Mouse (Mus musculus): ENCODE results near the gene Spi1. TPM values are rescaled to one million over a fixed set of nuclear protein-coding genes. Genes with fewer than 3 reads are reported as not detected.

The Spi1 gene
- polyA plus RNA-seq, 1 experiment from 2014 or later: 13.5 TPM

- no peak overlapping the region for H3K27ac ChIP-seq
- H3K36me3 ChIP-seq: 0 out of 2 replicates have a peak, but pooled peaks cover 16% of the 10 kb centered on the region
- no peaks in the 10 kb centered on the region for H3K9me3 ChIP-seq
- no peaks in the 10 kb centered on the region for H3K4me1 ChIP-seq
- H3K9ac ChIP-seq: no peak overlapping the region
- 73% methylated on average over 6 of the region's 6 CpGs for WGBS
- ATAC-seq (ENCODE audit: insufficient read depth, low FRiP score, low read depth): no peak
- H3K27me3 ChIP-seq (replicated peaks): no peaks in the 10 kb centered on the region
- no peak overlapping the region for H3K4me2 ChIP-seq
- no peak overlapping the region for H3K4me3 ChIP-seq (replicated peaks)
Measured at GRCm38 (mm10) chr2:91160591-91160990, 78.4 kb downstream of the Spi1 start.

- H3K4me3 ChIP-seq (replicated peaks): no peak overlapping the region
- H3K9me3 ChIP-seq: no peaks in the 10 kb centered on the region
- no peak overlapping the region for H3K4me2 ChIP-seq
- 0 out of 2 replicates have a peak, but pooled peaks cover 12% of the 10 kb centered on the region for H3K36me3 ChIP-seq
- ATAC-seq (ENCODE audit: insufficient read depth, low FRiP score, low read depth): no peak
- H3K4me1 ChIP-seq: no peaks in the 10 kb centered on the region
- no peaks in the 10 kb centered on the region for H3K27me3 ChIP-seq (replicated peaks)
- H3K27ac ChIP-seq: no peak overlapping the region
- H3K9ac ChIP-seq: no peak overlapping the region
- whole genome bisulfite sequencing: 86% methylated on average over 4 of the region's 4 CpGs
Measured at GRCm38 (mm10) chr2:91162952-91163351, 80.8 kb downstream of the Spi1 start.

- Histone ChIP-seq H3K36me3 (0 out of 2 replicates have a peak, but pooled peaks cover 12% of the 10 kb centered on the region), H3K4me2 (no peak overlapping the region), H3K27me3 (replicated peaks) (no peaks in the 10 kb centered on the region), H3K27ac (no peak overlapping the region), H3K9me3 (no peaks in the 10 kb centered on the region), H3K9ac (no peak overlapping the region), H3K4me1 (no peaks in the 10 kb centered on the region), H3K4me3 (replicated peaks) (no peak overlapping the region)
- WGBS: 77% methylated on average over 5 of the region's 5 CpGs
- no peak for ATAC-seq (ENCODE audit: insufficient read depth, low FRiP score, low read depth)
Measured at GRCm38 (mm10) chr2:91163532-91163931, 81.3 kb downstream of the Spi1 start.

- 84% methylated on average over 6 of the region's 6 CpGs for WGBS
- Histone ChIP-seq H3K36me3 (peaks cover 12% of the 10 kb centered on the region; the same call in 1 of the 2 replicates), H3K27ac (no peak overlapping the region), H3K4me3 (replicated peaks) (no peak overlapping the region), H3K9me3 (no peaks in the 10 kb centered on the region), H3K9ac (no peak overlapping the region), H3K4me1 (no peaks in the 10 kb centered on the region), H3K27me3 (replicated peaks) (no peaks in the 10 kb centered on the region), H3K4me2 (no peak overlapping the region)
- ATAC-seq (ENCODE audit: insufficient read depth, low FRiP score, low read depth): no peak
Measured at GRCm38 (mm10) chr2:91164991-91165390, 82.8 kb downstream of the Spi1 start.

Other genes with a start within 250 kb of the Spi1 start
- 232 and 237 TPM in 2 replicates for gene Mtch2, start 235.2 kb upstream of the Spi1 start, polyA plus RNA-seq (2015; fragmentation: Nextera tagmentation; extraction: Ambion mirVana)
- gene C1qtnf4, start 196.5 kb upstream of the Spi1 start, polyA plus RNA-seq (2015; fragmentation: Nextera tagmentation; extraction: Ambion mirVana): 10.3 and 13.5 TPM in 2 replicates
- gene Kbtbd4, start 177.7 kb upstream of the Spi1 start, polyA plus RNA-seq (2015; fragmentation: Nextera tagmentation; extraction: Ambion mirVana): 27.4 and 29.3 TPM in 2 replicates
- 211 and 241 TPM in 2 replicates for gene Ndufs3, start 177.6 kb upstream of the Spi1 start, polyA plus RNA-seq (2015; fragmentation: Nextera tagmentation; extraction: Ambion mirVana)
- gene Celf1, start 142.0 kb upstream of the Spi1 start, polyA plus RNA-seq (2015; fragmentation: Nextera tagmentation; extraction: Ambion mirVana): 77.6 and 83.4 TPM in 2 replicates
- gene Rapsn, start 46.8 kb upstream of the Spi1 start, polyA plus RNA-seq (2015; fragmentation: Nextera tagmentation; extraction: Ambion mirVana): 2.0 and 4.5 TPM in 2 replicates
- 225 and 243 TPM in 2 replicates for gene Psmc3, start 28.4 kb upstream of the Spi1 start, polyA plus RNA-seq (2015; fragmentation: Nextera tagmentation; extraction: Ambion mirVana)
- gene Slc39a13, start 12.0 kb upstream of the Spi1 start, polyA plus RNA-seq (2015; fragmentation: Nextera tagmentation; extraction: Ambion mirVana): 42.8 and 45.5 TPM in 2 replicates
- gene Mybpc3, start 35.8 kb downstream of the Spi1 start, polyA plus RNA-seq (2015; fragmentation: Nextera tagmentation; extraction: Ambion mirVana): 0.50 and 0.67 TPM in 2 replicates
- 14.2 and 14.3 TPM in 2 replicates for gene Madd, start 101.4 kb downstream of the Spi1 start, polyA plus RNA-seq (2015; fragmentation: Nextera tagmentation; extraction: Ambion mirVana)
- 4.8 and 6.0 TPM in 2 replicates for gene Nr1h3, start 120.4 kb downstream of the Spi1 start, polyA plus RNA-seq (2015; fragmentation: Nextera tagmentation; extraction: Ambion mirVana)
- gene Acp2, start 120.5 kb downstream of the Spi1 start, polyA plus RNA-seq (2015; fragmentation: Nextera tagmentation; extraction: Ambion mirVana): 19.8 and 20.8 TPM in 2 replicates
- 18.2 and 18.5 TPM in 2 replicates for gene Ddb2, start 154.6 kb downstream of the Spi1 start, polyA plus RNA-seq (2015; fragmentation: Nextera tagmentation; extraction: Ambion mirVana)
- gene Pacsin3, start 173.6 kb downstream of the Spi1 start, polyA plus RNA-seq (2015; fragmentation: Nextera tagmentation; extraction: Ambion mirVana): 42.8 and 43.8 TPM in 2 replicates
- gene Arfgap2, start 182.6 kb downstream of the Spi1 start, polyA plus RNA-seq (2015; fragmentation: Nextera tagmentation; extraction: Ambion mirVana): 71.4 and 80.2 TPM in 2 replicates

Data from stomach, embryonic 15.5 days (tissue).